Mouse (Mus musculus) thymus, adult 18-20 months (tissue): ENCODE measurements at regions not wholly inside any gene's neighbourhood (a gene's known extent, or its start where the extent isn't known, plus 50 kb on each side); places are given as distances from the start of the nearest gene placed in this dataset.
A peak's percentile ranks its signal among the peaks of the same experiment; 100 is the strongest.

Experiments used
- DNase-seq, 2 experiments: peaks; one replicate each; pipeline ENCODE4 v3.0.0; 2022; ENCODE audit warnings: mixed read lengths in 2 of 2

DNA sequence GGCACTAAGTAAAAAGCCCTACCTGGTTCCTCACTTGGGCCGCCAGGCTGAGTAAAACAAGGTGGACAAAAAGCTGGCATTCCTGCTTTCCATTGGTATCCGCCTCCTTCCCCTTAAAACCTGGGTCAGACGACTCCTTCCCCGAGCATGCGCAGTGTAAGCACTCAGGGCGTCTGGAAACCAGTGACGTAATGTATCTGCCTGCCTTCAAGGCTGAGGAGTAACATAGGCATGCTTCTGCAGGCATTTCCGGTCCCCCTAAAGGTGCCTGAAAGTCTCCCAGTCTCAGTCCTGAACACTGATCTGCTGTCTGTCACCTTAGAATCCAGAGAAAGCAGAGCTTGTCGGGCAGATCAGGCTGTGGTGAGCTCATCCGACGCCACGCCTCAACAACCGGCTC, 140.7 kb downstream of the Cd24a start:
- no peak for DNase-seq

DNA sequence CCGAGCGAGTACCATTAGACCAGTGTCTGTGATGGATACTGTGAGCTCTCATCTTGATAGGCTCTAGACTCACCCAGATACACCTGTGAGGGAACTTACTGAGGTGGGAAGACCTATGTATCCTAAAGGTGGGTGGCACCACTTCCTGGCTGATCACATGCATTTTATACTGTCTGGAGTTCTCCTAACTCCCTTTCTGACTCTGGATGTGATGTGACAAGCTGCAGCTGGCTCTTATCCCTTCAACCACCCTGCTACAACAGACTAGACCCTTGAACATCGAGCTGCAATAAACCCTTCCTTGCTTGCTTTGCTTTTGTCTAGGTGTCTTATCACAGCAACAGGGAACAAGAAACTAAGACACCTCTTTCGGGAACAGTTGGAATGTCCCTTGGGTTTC, 143.3 kb downstream of the Cd24a start:
- DNase-seq = no peak

DNA sequence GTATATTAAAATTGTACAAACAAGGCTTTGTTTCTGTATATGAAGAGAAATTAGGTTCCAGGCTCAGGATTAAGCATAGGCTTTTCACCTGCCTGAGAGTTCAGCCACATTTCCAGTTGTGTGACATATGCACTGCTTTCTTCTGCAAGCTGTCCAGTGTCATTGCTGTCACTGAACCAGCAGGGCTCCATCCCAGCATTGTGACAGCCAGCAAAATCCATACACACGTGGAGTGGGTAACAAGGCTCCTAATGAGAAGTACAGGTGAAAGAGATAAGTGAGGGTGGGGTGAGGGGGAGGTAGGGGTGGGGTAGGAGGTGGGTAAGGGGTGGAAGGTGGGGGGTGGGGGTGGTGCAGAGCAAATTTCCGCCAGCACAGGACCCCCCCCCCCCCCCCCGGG, 144.1 kb downstream of the Cd24a start:
- DNase-seq = no peak

DNA sequence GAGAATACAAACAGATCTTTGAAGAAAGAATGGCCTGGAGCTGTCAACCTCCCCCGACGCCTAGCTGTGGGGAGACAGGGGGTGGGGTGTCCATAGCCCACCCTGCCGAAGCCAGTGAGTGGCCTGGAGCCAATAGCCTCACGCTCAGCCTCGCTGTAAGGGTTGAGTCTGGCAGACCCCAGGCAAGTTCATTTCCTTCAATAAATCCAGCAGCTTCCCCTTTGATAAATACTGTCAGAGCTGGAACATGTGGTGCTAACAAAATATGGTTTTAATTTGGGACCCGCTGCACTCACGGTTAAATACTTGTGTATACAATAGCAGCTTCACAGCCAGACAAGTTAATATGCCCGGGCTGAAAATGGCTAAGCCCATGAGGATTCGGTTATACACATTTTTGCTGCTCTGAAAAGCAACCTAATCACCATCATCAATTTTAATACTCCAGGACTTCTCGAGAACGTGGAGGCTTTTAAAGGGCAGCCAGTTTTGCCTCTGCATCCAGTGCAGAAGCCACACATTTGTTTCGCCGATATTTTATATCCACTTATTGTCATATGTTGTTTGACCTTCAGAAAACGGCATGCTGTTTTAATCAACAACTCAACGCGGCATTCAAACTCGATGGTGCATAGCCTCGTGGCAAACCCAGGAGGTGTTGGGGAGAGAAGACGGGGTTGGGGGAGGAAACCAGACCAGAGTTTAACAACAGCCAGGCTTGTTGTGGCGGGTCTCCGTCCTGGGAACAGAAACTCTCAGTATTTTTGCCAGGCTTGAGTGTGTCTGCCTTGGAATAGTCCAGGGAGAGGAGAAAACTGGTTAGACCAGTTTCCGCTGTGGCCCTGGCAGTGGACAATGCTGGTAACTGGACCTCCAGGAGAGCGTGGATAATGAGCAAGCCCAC, 144.9 kb downstream of the Cd24a start:
- DNase-seq = no peak

DNA sequence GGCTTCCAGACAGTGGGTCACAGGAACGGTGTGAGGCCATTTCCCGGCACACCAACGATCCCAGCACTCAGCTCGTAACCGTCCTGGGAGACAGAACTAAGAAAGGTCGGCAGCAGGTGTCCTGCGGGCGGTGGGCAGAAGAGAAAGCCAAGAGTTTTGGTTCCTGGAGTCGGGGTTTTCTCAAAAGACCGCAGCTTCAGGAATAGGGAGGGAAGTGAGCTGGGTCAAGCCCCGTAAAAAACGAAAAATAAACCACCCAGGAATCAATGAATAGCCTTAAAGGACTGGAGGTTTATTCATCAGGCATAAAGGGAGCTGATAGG, 145.5 kb downstream of the Cd24a start:
- no peak for DNase-seq

DNA sequence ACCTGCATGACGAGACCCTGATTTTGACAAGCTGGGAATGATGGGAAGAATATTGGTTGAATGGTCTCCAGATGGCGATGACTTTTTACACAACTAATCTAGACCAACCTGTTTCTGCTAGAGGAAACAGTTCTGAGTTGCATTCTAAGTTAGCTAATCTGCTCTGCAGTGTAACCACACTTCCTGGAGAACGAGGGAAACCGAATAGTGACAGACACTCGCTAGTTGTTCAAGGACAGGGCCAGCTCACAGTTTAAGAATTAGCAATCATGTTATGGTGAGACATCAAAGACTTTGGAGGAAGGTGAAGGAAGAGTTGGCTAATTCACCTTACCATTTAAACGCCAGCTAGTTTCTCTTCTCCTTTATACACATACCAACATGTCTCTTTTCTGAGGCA, 149.7 kb downstream of the Cd24a start:
- DNase-seq = no peak

DNA sequence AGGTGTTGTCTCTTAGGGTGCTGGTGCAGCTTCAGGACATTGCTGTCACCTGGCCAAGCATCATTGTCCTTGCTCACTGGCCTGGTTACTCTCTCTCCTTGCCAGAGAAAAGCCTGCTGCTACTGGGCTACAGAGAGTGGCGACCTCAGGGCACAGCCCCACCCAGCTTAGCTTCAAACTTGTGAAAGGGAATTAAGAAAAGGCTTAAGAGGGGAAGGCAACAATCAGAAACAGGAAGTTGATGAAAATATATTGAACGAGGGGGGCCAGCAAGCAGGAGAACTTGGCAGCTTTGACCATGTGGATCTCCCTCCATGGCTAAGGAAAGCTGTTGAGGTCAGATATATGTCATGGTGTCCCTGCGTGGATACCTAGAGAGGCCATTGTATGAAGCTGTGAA, 151.1 kb downstream of the Cd24a start:
- no peak for DNase-seq

DNA sequence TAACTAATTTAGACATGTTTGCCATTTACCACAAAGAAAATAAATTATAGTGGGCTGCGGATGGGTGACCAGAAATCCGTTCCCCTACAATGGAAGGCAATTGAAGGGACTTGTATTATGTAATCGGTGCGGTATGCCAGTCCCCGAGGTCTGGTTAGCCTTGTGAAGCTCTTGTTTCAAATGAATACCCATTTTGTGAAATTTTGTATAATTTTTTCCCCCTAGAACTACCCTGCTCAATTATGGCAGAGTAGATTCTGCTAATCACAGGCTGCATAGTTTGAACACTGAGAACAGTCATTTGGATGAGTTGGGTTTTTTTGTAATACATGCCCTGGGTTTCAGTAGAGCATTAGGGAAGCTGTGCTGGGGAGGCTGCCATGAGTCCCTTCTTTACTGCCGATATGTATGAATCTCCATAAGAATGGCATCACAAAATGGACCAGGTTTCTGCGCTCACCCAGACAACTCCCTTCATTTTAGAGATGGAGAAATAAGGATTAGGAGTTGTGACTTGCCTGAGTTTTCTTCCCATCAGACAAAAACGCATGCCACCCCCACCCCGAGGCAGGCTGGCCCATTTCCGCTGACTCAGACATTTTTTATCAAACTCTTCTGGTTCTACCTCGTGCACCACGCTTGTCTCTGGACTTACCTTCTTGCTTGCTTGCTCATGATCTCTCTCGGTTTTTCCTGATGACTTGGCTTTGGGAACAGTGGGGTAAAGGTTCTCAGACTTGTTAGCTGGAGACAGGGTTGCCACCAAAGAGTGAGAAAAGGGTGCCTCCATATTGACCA, 155.7 kb downstream of the Cd24a start:
- DNase-seq = no peak

DNA sequence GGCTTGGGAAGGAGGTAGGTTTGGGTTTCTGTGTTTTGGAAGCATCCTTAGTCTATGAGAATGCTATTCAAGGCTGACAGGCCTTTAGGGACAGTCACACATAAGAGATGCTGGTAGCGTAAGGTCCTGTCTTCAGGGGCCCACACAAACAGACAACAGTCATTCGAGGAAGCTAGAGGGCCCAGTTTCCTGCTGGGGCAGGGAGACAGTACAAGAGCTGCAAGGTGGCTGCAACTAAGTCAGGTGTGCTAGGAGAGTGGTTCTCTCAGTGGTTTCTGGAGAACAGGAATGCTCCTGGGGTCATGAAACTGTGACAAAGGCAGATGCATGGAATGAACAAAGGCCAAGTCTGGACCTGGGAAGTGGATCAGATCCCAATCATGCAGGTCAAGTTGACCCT, 161.1 kb downstream of the Cd24a start:
- peak; percentile 34 to 52 for DNase-seq

DNA sequence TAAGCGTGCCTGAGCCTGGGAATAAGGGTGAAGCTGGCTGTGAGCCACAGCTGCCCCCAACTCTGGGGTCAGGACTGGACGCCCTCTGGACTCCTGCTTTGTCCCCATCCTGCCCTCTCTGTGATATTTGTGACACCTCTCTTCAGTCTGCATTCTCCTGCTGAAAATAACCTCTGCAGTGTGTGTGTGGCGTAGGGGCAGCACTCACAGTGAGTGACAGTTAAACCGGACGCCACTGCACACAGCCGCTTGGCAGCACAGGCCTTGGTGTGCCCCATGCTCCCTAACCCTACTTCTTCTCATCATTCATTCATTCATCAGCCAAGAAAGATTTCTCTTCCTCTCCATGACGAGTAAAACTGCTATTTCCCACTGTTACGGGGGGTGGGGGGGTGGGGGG, 161.6 kb downstream of the Cd24a start:
- peak; percentile 25 to 49 for DNase-seq

DNA sequence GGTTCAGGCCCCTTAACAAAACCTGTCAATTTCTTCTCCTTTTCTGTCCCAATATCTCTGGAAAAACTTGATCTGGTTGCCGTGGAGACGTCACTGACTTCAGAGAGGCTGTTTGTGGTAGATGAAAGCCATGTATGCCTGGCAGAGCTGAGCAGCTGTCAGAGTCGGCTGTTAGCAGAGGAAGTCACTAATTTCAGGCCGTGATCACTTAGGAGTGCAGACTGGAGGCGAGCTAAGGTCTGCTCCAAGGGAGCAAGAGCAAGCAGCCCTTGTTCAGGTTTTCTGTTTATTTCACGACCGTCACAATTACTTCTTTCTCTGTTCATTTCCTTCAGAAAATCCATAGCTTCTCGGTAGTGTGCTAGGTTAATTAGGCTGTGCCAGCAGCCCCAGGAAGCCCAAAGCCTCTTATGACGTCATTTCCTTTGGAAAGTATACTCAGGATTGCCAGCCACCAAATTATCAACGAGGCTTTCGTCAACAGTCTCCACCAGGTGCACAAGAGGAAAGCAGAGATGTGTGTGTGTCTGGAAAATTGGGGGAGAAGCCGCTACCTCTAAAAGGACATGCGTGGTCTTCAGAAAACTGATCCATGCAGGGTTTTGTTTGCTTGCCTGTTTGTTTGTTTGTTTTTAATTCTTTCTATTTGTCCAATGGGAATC, 161.2 kb downstream of the Qrsl1 start:
- DNase-seq = peak; percentile 59 to 77

DNA sequence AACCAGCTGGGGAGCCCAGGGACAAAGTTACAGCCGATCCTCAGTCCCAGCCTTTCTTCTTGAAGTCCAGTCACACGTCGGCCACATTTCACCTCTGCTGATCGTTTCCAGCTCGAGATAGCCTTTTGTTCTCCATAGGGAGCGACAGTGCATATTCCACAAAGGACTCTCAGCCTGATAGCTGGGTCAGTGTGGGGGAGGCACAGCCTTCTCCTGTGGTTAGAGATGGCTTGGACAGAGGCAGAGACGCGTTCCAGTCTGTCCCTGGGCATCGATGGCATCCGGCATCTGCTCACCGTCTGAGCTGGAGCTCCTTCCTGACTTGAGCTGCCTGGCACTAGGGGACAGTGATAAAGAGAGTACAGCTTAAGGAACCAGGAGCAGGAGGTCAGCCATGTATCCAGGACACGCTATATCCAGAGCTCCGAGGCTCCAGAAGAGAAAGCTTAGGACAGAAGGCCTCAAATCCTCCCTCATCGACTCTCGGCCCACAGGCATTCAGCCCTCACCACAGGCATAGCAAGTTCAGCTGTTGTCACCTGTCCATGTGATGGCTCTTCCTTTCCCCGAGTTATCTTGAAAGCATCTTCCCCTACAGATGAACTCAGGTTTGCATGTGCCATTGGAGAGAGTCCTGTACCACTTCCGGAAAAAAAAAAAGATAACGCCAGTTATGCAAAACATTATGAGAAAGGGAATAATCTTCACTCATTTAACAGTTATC, 160.0 kb downstream of the Qrsl1 start:
- no peak for DNase-seq

DNA sequence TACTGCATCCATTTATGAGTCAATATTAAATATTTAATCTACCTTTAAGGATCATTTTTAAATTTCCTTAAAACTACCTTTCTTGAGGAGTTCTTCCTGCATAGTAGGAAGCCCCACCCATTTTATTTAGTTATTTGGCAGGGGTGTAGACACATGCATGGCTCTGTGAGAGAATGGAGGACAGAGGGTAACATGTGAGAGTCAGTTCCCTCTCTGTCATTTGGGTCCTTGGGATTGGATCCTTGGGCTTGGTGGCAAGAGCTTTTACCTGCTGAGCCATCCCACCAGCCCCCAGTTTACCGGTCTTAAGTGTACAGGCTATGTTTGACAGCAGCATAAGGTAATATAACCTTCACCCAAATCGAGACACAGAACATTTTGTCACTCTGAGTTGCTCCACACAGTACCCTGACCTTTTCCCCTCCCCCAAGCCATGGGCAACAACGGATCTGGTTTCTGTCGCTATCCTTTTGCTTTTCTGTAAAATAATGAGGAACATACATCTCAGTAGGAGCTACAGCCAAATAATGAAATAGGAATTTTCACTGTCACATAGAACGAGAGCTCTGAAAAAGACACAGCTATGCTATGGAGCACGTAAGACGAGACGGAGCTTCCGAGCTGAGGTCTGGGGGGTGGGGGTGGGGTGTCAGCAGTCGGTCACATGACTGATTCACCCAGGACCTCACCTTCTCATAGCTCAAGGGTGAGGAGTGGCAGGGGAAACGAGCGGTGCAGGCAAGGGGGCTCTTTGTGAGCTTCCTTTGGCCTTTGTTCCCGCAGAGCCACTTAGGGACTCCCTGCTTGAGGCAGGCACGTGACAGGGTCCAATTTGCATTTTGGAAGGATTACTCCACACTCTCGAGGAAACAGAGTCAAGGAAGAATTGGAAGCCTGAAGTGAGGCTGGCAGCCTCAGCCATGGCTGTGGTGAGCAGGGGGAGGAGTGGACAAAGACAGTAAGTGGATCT, 159.2 kb downstream of the Qrsl1 start:
- no peak for DNase-seq

DNA sequence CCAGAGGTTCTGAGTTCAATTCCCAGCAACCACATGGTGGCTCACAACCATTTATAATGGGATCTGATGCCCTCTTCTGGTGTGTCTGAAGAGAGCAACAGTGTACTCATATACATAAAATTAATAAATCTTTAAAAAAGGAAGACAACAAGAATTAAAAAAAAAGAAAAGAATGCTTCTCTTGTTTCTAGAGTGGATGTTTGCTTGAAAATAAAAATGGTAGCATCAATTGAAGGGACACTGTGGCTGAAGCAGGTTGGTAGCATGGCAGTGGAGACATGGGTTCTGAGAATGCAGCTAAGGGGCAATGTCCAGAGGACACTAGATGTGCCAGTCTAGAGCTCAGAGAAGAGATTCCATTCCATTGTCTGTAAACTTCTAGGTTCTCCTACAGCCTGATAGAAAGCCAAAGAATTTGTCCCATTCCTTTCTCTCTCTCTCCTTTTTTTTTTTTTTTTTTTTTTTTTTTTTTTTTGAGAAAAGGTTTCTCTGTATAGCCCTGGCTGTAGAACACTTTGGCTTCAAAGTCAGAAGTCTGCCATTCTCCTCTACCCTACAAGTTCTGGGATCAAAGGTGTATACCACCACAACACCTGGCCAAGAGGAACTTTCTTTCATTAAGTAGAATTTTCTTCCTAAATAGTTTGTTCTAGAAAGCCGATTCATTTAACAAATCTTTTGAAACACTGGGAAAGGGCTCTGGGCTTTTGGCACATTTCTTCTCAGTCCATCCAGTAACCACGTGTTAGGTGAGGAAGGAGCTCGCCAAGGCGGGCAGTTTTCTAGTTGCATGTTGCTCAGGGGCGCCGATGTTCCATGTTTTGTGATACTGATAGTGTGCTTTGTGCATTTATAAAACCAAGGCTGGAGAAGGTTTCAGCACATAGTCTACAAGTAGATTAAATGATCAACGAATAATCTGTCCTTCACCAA, 158.1 kb downstream of the Qrsl1 start:
- no peak for DNase-seq

DNA sequence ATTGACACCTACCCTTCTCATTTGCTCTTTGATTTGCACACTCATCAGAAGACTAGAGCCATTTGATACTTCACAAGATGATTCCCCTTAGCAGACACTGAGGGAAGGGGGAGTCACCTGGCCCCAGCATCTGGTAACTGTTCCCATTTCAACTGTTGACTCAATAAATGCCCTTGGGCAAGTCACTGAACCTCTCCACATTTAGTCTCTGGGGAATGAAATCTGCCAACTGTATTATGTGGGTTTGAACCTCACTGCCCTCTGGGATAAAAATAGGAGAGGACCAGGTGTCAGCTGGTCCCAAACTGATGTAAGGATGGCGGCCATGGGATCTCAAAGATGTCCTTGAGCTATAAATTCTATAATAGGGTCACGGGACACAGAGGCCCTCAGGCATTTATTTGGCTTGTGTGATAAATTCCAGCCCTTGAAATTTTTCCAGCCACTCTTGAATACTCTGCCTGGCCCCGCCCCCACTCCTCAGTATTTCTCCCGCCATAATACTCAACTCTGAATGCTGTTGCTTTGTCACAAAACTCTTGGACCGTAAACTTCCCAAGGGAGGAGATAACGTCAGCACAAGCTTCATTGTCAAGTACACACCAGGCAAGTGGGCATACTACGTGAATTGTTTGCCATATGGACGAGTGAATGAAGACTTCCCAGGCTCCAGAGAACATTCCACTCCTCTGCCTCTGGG, 155.5 kb downstream of the Qrsl1 start:
- no peak for DNase-seq

DNA sequence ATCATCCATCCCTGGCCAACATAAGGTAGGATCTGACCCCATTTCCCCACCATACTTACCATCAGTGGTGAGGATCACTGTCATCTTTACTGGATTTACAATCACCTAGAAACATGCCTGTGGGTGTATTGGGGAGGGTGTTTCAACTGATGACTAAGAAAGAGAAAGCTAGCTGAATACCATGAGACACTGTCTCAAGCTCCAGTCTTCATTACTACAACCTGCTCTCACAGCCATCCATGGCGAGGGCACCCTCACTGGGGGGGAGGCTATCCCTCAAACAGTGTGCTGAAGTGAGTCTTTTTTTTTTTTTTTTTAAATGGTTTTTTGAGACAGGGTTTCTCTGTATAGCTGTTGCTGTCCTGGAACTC, 154.9 kb downstream of the Qrsl1 start:
- no peak for DNase-seq

DNA sequence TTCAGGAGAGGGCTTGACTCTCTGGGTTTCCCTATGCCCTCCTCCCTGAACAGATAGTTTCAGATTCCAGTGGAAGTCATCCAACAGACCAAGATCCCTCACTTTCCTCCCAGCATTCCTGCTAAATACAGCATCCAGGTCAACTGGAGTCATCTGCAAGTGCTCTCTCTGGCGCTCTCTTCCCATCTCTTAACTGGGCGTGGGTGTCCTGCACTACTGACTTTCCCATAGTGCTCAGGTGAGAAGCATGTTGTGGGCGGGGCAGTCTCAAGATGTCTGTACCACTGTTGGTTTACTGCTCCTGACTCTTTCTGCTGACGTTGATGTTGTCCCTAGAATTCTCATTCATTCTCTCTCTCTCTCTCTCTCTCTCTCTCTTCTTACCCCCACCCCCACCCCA, 154.0 kb downstream of the Qrsl1 start:
- DNase-seq = no peak

DNA sequence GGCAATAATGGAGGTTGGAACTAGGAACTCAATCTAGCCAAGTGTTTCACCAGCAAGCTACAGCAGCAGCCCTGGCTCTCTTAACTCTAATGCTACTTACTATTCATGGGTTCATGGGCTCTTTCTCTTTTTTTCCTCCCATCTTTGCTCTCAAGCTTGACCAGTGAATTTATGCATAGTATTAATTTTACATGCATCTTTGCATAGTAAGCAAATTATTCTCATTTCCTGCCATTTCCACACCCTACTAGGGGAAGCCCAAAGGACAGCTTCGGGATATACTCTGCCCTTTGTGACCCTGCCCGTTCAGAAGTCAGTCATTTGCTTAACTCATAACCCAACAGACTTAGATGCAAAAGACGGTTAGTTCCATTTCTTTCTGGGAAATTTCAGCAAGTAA, 153.2 kb downstream of the Qrsl1 start:
- DNase-seq = no peak

DNA sequence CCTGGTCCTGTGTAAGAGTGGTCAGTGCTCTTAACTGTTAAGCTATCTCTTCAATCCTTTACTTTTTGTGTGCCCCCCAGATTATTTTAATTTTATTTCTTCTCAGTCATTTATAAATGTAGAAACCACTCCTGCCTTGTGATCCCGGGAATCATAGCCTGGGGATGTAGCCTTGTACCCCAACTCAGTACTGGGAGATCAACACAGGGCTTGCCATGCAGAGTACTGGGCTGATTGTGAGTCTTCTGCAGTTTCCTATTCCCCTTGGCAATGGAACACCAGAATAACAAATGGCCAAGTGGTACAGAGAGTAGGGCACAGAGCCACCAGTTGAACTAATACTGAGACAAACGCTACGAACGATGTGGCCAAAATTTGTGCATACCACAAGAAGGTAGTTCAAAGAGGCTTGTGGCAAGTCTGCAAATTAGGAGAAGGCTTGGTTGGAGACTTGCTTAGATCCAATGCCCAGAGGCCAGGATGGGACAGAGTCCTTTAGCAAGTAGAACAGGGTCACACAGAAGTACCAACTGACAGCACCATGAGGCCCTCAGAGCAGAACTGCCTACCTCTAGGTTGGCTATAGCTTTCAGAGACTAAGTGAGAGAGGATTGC, 151.9 kb downstream of the Qrsl1 start:
- DNase-seq = no peak

DNA sequence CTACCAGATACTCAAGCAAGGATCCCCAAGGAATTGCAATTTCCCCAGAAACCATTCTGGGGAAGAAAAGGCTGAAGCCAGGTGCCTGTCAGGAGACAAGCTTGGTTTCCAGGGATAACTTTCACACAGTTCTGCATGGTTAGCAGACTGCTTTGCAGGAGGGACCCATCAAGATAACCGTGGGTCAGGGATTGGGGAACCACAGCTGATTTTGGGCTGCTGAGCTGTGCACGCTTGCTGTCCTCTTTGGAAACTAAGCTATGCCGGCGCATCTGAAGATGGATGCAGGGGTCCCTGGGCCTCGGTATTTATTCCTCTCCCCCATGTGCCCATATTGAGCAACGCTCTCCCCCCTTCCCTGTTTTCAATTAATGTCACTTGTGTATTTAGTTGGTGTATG, 151.1 kb downstream of the Qrsl1 start:
- DNase-seq = no peak
